Mouse (Mus musculus) embryo, embryonic 10 days (tissue): ENCODE measurements at regions not wholly inside any gene's neighbourhood (a gene's known extent, or its start where the extent isn't known, plus 50 kb on each side); places are given as distances from the start of the nearest gene placed in this dataset.
A peak's percentile ranks its signal among the peaks of the same experiment; 100 is the strongest.

Experiments used
- DNase-seq: peaks from one replicate; pipeline ENCODE4 v3.0.0-alpha.2; 2015; ENCODE audit warnings: low spot score

GRCm38 (mm10) chr13:79182630-79183412 lies 983.3 kb upstream of the Nr2f1 start:
- DNase-seq = no peak

- DNase-seq = no peak
Observed at GRCm38 (mm10) chr13:79158757-79159156, 959.2 kb upstream of the Nr2f1 start.

- DNase-seq = no peak
Observed at GRCm38 (mm10) chr13:79142903-79143302, 943.3 kb upstream of the Nr2f1 start.

- peak; percentile 60 for DNase-seq
Observed at GRCm38 (mm10) chr13:79141362-79141966, 941.9 kb upstream of the Nr2f1 start.

GRCm38 (mm10) chr13:79138747-79139146 lies 939.2 kb upstream of the Nr2f1 start:
- DNase-seq = peak; percentile 68

DNA sequence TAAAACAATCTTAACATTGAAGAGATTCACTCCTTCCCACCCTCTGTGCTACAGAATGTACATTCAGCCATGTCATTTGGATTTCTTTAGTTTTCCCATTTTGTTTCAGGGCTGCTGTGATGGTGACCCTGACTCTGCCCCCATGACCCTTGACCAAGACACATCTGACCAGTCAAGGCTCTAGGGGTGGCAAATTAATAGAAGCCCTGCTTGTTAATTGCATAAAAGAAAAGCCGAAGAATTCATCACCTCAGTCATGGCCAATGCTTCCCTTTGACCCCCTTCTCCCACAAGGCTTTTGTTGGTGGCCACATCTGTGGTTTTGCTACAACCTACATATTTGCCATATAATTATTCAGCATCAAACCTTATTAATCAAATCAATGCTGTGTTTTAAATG lies 937.2 kb upstream of the Nr2f1 start:
- DNase-seq = peak; percentile 75
